Comparison of ENCODE assay signal across 8 mouse cellular contexts in the genomic region with DNA sequence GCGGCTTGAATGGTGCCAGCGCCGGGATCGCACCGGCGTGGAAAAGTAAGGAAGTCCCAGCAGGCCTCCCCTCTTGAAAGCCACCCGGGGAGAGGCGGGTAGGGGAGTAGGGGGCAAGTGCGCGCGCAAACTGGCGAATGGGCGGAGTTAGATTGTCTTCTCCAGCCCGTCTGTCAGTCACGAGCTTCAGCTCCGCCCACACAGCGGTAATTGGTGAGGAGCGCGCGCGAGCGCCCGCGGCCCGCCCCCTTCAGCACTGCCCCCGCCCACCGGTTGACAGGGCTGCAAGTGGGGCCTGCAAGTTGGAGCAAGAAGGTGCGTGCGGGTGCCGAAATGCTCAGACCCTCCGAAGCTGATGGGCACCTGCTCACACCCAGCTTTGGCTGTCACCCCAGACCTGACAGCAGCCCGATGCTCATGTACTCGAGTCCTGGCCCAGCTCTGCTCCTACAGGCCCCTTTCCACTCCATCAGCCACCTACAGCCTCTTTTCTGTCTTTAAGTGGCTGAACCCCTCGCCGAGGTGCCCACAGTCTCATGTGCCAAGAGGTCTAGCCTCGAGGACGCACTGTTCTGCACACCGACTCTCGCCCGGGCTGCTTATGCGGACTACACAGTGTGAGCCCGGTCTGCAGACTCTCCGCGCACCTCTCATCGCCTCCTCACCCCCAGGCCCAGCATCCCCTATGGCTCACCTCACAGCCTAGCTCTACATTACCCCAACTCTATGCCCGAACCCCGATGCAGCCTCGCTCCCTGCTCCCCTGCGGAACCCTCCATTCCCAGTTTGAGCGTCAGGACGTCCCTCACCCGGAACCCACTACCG. TPM values are rescaled to one million over a fixed set of nuclear protein-coding genes. Genes with fewer than 3 reads are reported as not detected.
DNase-seq lines count a peak whose midpoint lies in the region; ATAC-seq and TF ChIP-seq lines count a peak whose summit lies in the region.

No protein-coding gene starts in this region.

- peak; percentile 98 for DNase-seq in MEL (ENCODE audit: low read depth, low spot score)
- DNase-seq in cerebellum, adult 18-20 months, result peak; percentile 89 to 94
- DNase-seq in heart, postnatal 36 days, result peak; percentile 94 to 95
- peak; percentile 92 to 95 for DNase-seq in layer of hippocampus, adult 2 months (ENCODE audit: low spot score in 2 of 2)
- DNase-seq in lung, adult 2 months, result peak; percentile 96
- peak; percentile 99 for DNase-seq in testis, postnatal 10 days (ENCODE audit: low spot score)

- peaks cover 0 to 4% of the 10 kb centered on the region in 2 experiments; a peak in 2 of 4 replicates for H3K36me3 ChIP-seq in MEL (ENCODE audit: control insufficient read depth in 1 of 2, insufficient read depth in 2 of 2, low read length in 2 of 2)
- no peaks in the 10 kb centered on the region for H3K36me3 ChIP-seq in forebrain, embryonic 16.5 days (ENCODE audit: control insufficient read depth, insufficient read depth)
- no peaks in the 10 kb centered on the region; the same call in 1 of the 2 replicates for H3K36me3 ChIP-seq in neural tube, embryonic 15.5 days

- H3K27me3 ChIP-seq in MEL (ENCODE audit: control insufficient read depth in 1 of 2, insufficient read depth in 2 of 2, low read length in 2 of 2), result no peaks in the 10 kb centered on the region
- no peaks in the 10 kb centered on the region for H3K27me3 ChIP-seq in forebrain, embryonic 16.5 days (replicated peaks; ENCODE audit: control insufficient read depth, insufficient read depth, low read length)
- no peaks in the 10 kb centered on the region for H3K27me3 ChIP-seq in neural tube, embryonic 15.5 days (replicated peaks)

- H3K4me1 ChIP-seq in MEL (ENCODE audit: control insufficient read depth in 1 of 2, insufficient read depth in 2 of 2, low read length in 2 of 2), result peaks cover 0 to 23% of the 10 kb centered on the region in 2 experiments; a peak in 3 of 4 replicates
- H3K4me1 ChIP-seq in forebrain, embryonic 16.5 days (replicated peaks; ENCODE audit: control insufficient read depth, insufficient read depth, low read length), result peaks cover 23% of the 10 kb centered on the region
- peaks cover 3% of the 10 kb centered on the region; the same call in 1 of the 2 replicates for H3K4me1 ChIP-seq in lung, adult 2 months (ENCODE audit: control insufficient read depth, insufficient read depth, low read length)
- peaks cover 52% of the 10 kb centered on the region for H3K4me1 ChIP-seq in neural tube, embryonic 15.5 days

- peaks cover 18% of the 10 kb centered on the region for H3K79me2 ChIP-seq in MEL (ENCODE audit: control insufficient read depth, insufficient read depth, low read length, poor library complexity)

- no peak for TF ChIP-seq CTCF in MEL (IDR thresholded peaks at IDR 0.05 in 2 of 3, conservative IDR thresholded peaks at IDR 0.05 in 1 of 3; ENCODE audit: control insufficient read depth in 1 of 3, insufficient read depth in 1 of 3, low read depth in 2 of 3, low read length in 3 of 3, poor library complexity in 1 of 3, severe bottlenecking in 1 of 3)
- TF ChIP-seq CTCF in layer of hippocampus, adult 2 months (conservative IDR thresholded peaks at IDR 0.05), result no peak
- no peak for TF ChIP-seq CTCF in lung, adult 2 months (IDR thresholded peaks at IDR 0.05; ENCODE audit: insufficient read depth, low read length)

- ATAC-seq in forebrain, embryonic 16.5 days, result peak; percentile 88
- peak; percentile 90 for ATAC-seq in neural tube, embryonic 15.5 days (ENCODE audit: low FRiP score)

- H3K27ac ChIP-seq in MEL (ENCODE audit: control insufficient read depth, low read depth, low read length), result peak overlapping the region; percentile 48
- H3K27ac ChIP-seq in forebrain, embryonic 16.5 days (ENCODE audit: low read length), result peak overlapping the region; percentile 89
- peak overlapping the region; percentile 92 for H3K27ac ChIP-seq in layer of hippocampus, adult 2 months
- H3K27ac ChIP-seq in neural tube, embryonic 15.5 days (replicated peaks), result peak overlapping the region; percentile 91

- 0% methylated on average over 53 of the region's 53 CpGs for WGBS in forebrain, embryonic 16.5 days
- WGBS in lung, adult 2 months, result under 1% methylated on average over 53 of the region's 53 CpGs
- WGBS in neural tube, embryonic 15.5 days, result under 1% methylated on average over 47 of the region's 53 CpGs

- peak overlapping the region; percentile 89 to 100 for H3K4me3 ChIP-seq in MEL (ENCODE audit: control insufficient read depth in 1 of 2, insufficient read depth in 1 of 2, low read depth in 2 of 2, low read length in 2 of 2)
- H3K4me3 ChIP-seq in forebrain, embryonic 16.5 days (replicated peaks; ENCODE audit: low read length), result peak overlapping the region; percentile 77
- H3K4me3 ChIP-seq in layer of hippocampus, adult 2 months, result peak overlapping the region; percentile 88
- peak overlapping the region; percentile 70 for H3K4me3 ChIP-seq in lung, adult 2 months (replicated peaks; ENCODE audit: extremely low read depth, low read depth, low read length)
- H3K4me3 ChIP-seq in neural tube, embryonic 15.5 days (replicated peaks), result peak overlapping the region; percentile 74

- TF ChIP-seq POLR2A in MEL (IDR thresholded peaks at IDR 0.05; ENCODE audit: control insufficient read depth in 1 of 2, insufficient read depth in 1 of 2, low read depth in 1 of 2, low read length in 2 of 2, poor library complexity in 1 of 2), result peak; percentile 36 to 83; a peak in 3 of 4 replicates
- peak; percentile 89; the same call in 1 of the 2 replicates for TF ChIP-seq POLR2A in lung, adult 2 months (IDR thresholded peaks at IDR 0.05; ENCODE audit: borderline replicate concordance, extremely low read depth, low read depth, low read length)

- TF ChIP-seq EP300 in MEL (IDR thresholded peaks at IDR 0.05; ENCODE audit: low read depth in 1 of 2, low read length in 2 of 2), result no peak

- no peak for TF ChIP-seq RAD21 in MEL (IDR thresholded peaks at IDR 0.05; ENCODE audit: low read depth, low read length)

- peak overlapping the region; percentile 95 for H3K9ac ChIP-seq in MEL (ENCODE audit: control insufficient read depth, low read depth, low read length, poor library complexity, severe bottlenecking)
- H3K9ac ChIP-seq in forebrain, embryonic 16.5 days (replicated peaks; ENCODE audit: low read depth, low read length), result peak overlapping the region; percentile 88
- peak overlapping the region; percentile 86 for H3K9ac ChIP-seq in neural tube, embryonic 15.5 days (replicated peaks)

- peak overlapping the region; percentile 98 for H3K4me2 ChIP-seq in forebrain, embryonic 16.5 days (ENCODE audit: low read length)
- peak overlapping the region; percentile 98 for H3K4me2 ChIP-seq in neural tube, embryonic 15.5 days

- intact Hi-C loops in heart, postnatal 36 days (cut with DNase I), result loop anchor here (5.0 to 10.0 kb wide), 2 partner anchors 57 to 419 kb away; partner anchors contain the start of gene Myd88

- no peaks in the 10 kb centered on the region for H3K9me3 ChIP-seq in MEL (replicated peaks; ENCODE audit: insufficient read depth, low read length)
- H3K9me3 ChIP-seq in forebrain, embryonic 16.5 days (ENCODE audit: control insufficient read depth, low read length), result no peaks in the 10 kb centered on the region
- H3K9me3 ChIP-seq in neural tube, embryonic 15.5 days (replicated peaks), result no peaks in the 10 kb centered on the region

TF ChIP-seq in MEL, 35 proteins besides CTCF, POLR2A, EP300 and RAD21 (continues in another document):
- TF ChIP-seq TBP (IDR thresholded peaks at IDR 0.05; ENCODE audit: low read depth, low read length) (0 out of 2 replicates have a peak, but pooled peaks have one; percentile 28), MYB (IDR thresholded peaks at IDR 0.05; ENCODE audit: low read depth, low read length) (no peak), HCFC1 (IDR thresholded peaks at IDR 0.05; ENCODE audit: low read depth, low read length) (0 out of 2 replicates have a peak, but pooled peaks have one; percentile 28), POLR2AphosphoS2 (IDR thresholded peaks at IDR 0.05; ENCODE audit: low read length) (peak; percentile 61), ETS1 (IDR thresholded peaks at IDR 0.05; ENCODE audit: low read depth, low read length) (no peak), E2F4 (IDR thresholded peaks at IDR 0.05; ENCODE audit: borderline replicate concordance, low read depth, low read length) (peak; percentile 78; the same call in 1 of the 2 replicates), MAX (IDR thresholded peaks at IDR 0.05; ENCODE audit: low read length) (peak; percentile 36; the same call in 1 of the 2 replicates), MEF2A (IDR thresholded peaks at IDR 0.05; ENCODE audit: extremely low read depth, insufficient replicate concordance, low read depth, low read length, poor library complexity, severe bottlenecking) (no peak), JUND (IDR thresholded peaks at IDR 0.05; ENCODE audit: low read depth, low read length) (no peak), ELF1 (IDR thresholded peaks at IDR 0.05; ENCODE audit: low read depth, low read length) (no peak), GABPA (IDR thresholded peaks at IDR 0.05; ENCODE audit: low read depth, low read length) (no peak), MYC (IDR thresholded peaks at IDR 0.05; ENCODE audit: low read depth, low read length) (no peak; the same call in 1 of the 2 replicates), MAFK (IDR thresholded peaks at IDR 0.05; ENCODE audit: borderline replicate concordance, low read depth, low read length) (no peak), POLR2AphosphoS5 (IDR thresholded peaks at IDR 0.05; ENCODE audit: borderline replicate concordance, low read depth, low read length) (no peak), ZNF384 (IDR thresholded peaks at IDR 0.05; ENCODE audit: low read depth, low read length) (no peak), KAT2A (conservative IDR thresholded peaks at IDR 0.05; ENCODE audit: low read depth, low read length) (no peak), BHLHE40 (IDR thresholded peaks at IDR 0.05; ENCODE audit: borderline replicate concordance, low read depth, low read length) (no peak), ZKSCAN1 (IDR thresholded peaks at IDR 0.05; ENCODE audit: low read depth, low read length) (no peak), USF1 (IDR thresholded peaks at IDR 0.05; ENCODE audit: low read depth, low read length) (peak; percentile 34; the same call in 1 of the 2 replicates), MAZ (IDR thresholded peaks at IDR 0.05; ENCODE audit: low read depth, low read length) (no peak; the same call in 1 of the 2 replicates)

RNA-seq across cellular contexts. Expression of gene Ctdspl, which starts 0.8 kb away (rescaled TPM):
- 15.3 and 15.9 TPM in 2 replicates for total RNA-seq in MEL (2012; rRNA removed)
- polyA plus RNA-seq in MEL (2012; ENCODE audit: insufficient read depth in 1 of 2, insufficient read length in 2 of 2, low read depth in 1 of 2, low replicate concordance in 2 of 2, missing spikeins in 1 of 2), result 10 to 100 TPM in 1 of 2 experiments, not detected in 1; 20.7 TPM
- polyA plus RNA-seq in forebrain, embryonic 16.5 days (2015; fragmentation: Nextera tagmentation; extraction: Ambion mirVana), result 7.2 and 8.8 TPM in 2 replicates
- total RNA-seq in heart, postnatal 36 days (2021), result 10 to 100 TPM; 11.2 to 11.3 TPM
- 10 to 100 TPM; 23.9 to 28.0 TPM for total RNA-seq in layer of hippocampus, adult 2 months (2021)
- 70.4 and 83.4 TPM in 2 replicates for polyA plus RNA-seq in lung, adult 2 months (2012; rRNA removed)
- polyA plus RNA-seq in neural tube, embryonic 15.5 days (2015; fragmentation: Nextera tagmentation; extraction: Ambion mirVana), result 7.9 and 8.6 TPM in 2 replicates

Comparison
In these comparisons a context has a peak if more than half of its experiments do, and no peak if none do; other contexts are left out.
1. Peak in every context shown above with its lines: DNase-seq, ATAC-seq, H3K4me3 ChIP-seq and H3K27ac ChIP-seq.